Mouse (Mus musculus): ENCODE measurements around the gene Ldlrap1.

The Ldlrap1 gene

GRCm38 (mm10) chr4:134751682-134752380 lies 16.0 kb downstream of the Ldlrap1 start:
- peak in 1 of 2 experiments; percentile 44 for DNase-seq (ENCODE audit: low spot score in 2 of 2)

- no peak for DNase-seq (ENCODE audit: low spot score in 2 of 2)
Observed at GRCm38 (mm10) chr4:134750825-134751224, 17.0 kb downstream of the Ldlrap1 start.

- DNase-seq (ENCODE audit: low spot score in 2 of 2), result peak in 1 of 2 experiments; percentile 47
Observed at GRCm38 (mm10) chr4:134750263-134750662, 17.6 kb downstream of the Ldlrap1 start.

- peak; percentile 78 to 87 for DNase-seq (ENCODE audit: low spot score in 2 of 2)
Observed at GRCm38 (mm10) chr4:134749301-134750030, 18.4 kb downstream of the Ldlrap1 start.

- DNase-seq (ENCODE audit: low spot score in 2 of 2), result no peak
Observed at GRCm38 (mm10) chr4:134745900-134746661, 21.7 kb downstream of the Ldlrap1 start.

GRCm38 (mm10) chr4:134743881-134744633 lies 23.8 kb downstream of the Ldlrap1 start:
- DNase-seq (ENCODE audit: low spot score in 2 of 2), result no peak

- DNase-seq (ENCODE audit: low spot score in 2 of 2), result no peak
Observed at GRCm38 (mm10) chr4:134741949-134742348, 25.9 kb downstream of the Ldlrap1 start.

- no peak for DNase-seq (ENCODE audit: low spot score in 2 of 2)
Observed at GRCm38 (mm10) chr4:134740186-134740585, 27.6 kb downstream of the Ldlrap1 start.

GRCm38 (mm10) chr4:134739530-134739929 lies 28.3 kb downstream of the Ldlrap1 start:
- DNase-seq (ENCODE audit: low spot score in 2 of 2), result no peak

GRCm38 (mm10) chr4:134737365-134737910 lies 30.4 kb downstream of the Ldlrap1 start:
- peak in 1 of 2 experiments; percentile 70 for DNase-seq (ENCODE audit: low spot score in 2 of 2)

GRCm38 (mm10) chr4:134736147-134736546 lies 31.7 kb downstream of the Ldlrap1 start:
- no peak for DNase-seq (ENCODE audit: low spot score in 2 of 2)

GRCm38 (mm10) chr4:134734629-134735081 lies 33.2 kb downstream of the Ldlrap1 start:
- DNase-seq (ENCODE audit: low spot score in 2 of 2), result peak; percentile 70 to 78

GRCm38 (mm10) chr4:134734038-134734628 lies 33.7 kb downstream of the Ldlrap1 start:
- DNase-seq (ENCODE audit: low spot score in 2 of 2), result peak; percentile 77 to 87

- no peak for DNase-seq (ENCODE audit: low spot score in 2 of 2)
Observed at GRCm38 (mm10) chr4:134733371-134733770, 34.5 kb downstream of the Ldlrap1 start.

GRCm38 (mm10) chr4:134730106-134730505 lies 37.7 kb downstream of the Ldlrap1 start:
- DNase-seq (ENCODE audit: low spot score in 2 of 2), result no peak

GRCm38 (mm10) chr4:134725735-134726345 lies 42.0 kb downstream of the Ldlrap1 start:
- DNase-seq (ENCODE audit: low spot score in 2 of 2), result no peak

- DNase-seq (ENCODE audit: low spot score in 2 of 2), result no peak
Observed at GRCm38 (mm10) chr4:134724974-134725373, 42.9 kb downstream of the Ldlrap1 start.

GRCm38 (mm10) chr4:134723251-134723650 lies 44.6 kb downstream of the Ldlrap1 start:
- DNase-seq (ENCODE audit: low spot score in 2 of 2), result no peak

GRCm38 (mm10) chr4:134721076-134721475 lies 46.7 kb downstream of the Ldlrap1 start:
- DNase-seq (ENCODE audit: low spot score in 2 of 2), result no peak

GRCm38 (mm10) chr4:134720371-134720770 lies 47.5 kb downstream of the Ldlrap1 start:
- DNase-seq (ENCODE audit: low spot score in 2 of 2), result no peak
